Mouse (Mus musculus) limb, embryonic 15.5 days (tissue): ENCODE measurements at regions not wholly inside any gene's neighbourhood (a gene's known extent, or its start where the extent isn't known, plus 50 kb on each side); places are given as distances from the start of the nearest gene placed in this dataset.
A peak's percentile ranks its signal among the peaks of the same experiment; 100 is the strongest.

Experiments
- ATAC-seq: fragments of 200-750 bp; cut with Nextera tagmentation; 2 replicates; pipeline ENCODE4 v1.8.0; 2017; ENCODE audit warnings: low read depth, moderate TSS enrichment; ENCODE audit not compliant: insufficient number of reproducible peaks, low FRiP score, low TSS enrichment
- H3K27ac ChIP-seq: fragments of 300-500 bp; sonication (generic); 2 replicates; pipeline ENCODE4 v1.5.1; 2015; ENCODE audit warnings: moderate library complexity, mild to moderate bottlenecking, inconsistent platforms
- H3K27me3 ChIP-seq: fragments of 300-500 bp; sonication (generic); 2 replicates; pipeline ENCODE4 v1.6.1; 2015; ENCODE audit warnings: inconsistent platforms
- H3K36me3 ChIP-seq: fragments of 300-500 bp; sonication (generic); 2 replicates; pipeline ENCODE4 v1.6.1; 2015; ENCODE audit warnings: inconsistent platforms
- H3K4me1 ChIP-seq: fragments of 300-500 bp; sonication (generic); 2 replicates; pipeline ENCODE4 v1.6.1; 2015; ENCODE audit warnings: inconsistent platforms
- H3K4me2 ChIP-seq: fragments of 300-500 bp; sonication (generic); 2 replicates; pipeline ENCODE4 v1.6.1; 2015; ENCODE audit warnings: mild to moderate bottlenecking, inconsistent platforms
- H3K4me3 ChIP-seq: fragments of 300-500 bp; sonication (generic); 2 replicates; pipeline ENCODE4 v1.5.1; 2015; ENCODE audit warnings: mild to moderate bottlenecking, inconsistent platforms
- H3K9ac ChIP-seq: fragments of 300-500 bp; sonication (generic); 2 replicates; pipeline ENCODE4 v1.6.1; 2015; ENCODE audit warnings: inconsistent platforms
- H3K9me3 ChIP-seq: fragments of 300-500 bp; sonication (generic); 2 replicates; pipeline ENCODE4 v1.6.1; 2016; ENCODE audit warnings: inconsistent platforms
- WGBS: fragments of 180-500 bp; shearing (Covaris S2); methylation state at CpG from one replicate; pipeline ENCODE4 v1.1.7; 2015; 5-methylcytosine and 5-hydroxymethylcytosine counted together

DNA sequence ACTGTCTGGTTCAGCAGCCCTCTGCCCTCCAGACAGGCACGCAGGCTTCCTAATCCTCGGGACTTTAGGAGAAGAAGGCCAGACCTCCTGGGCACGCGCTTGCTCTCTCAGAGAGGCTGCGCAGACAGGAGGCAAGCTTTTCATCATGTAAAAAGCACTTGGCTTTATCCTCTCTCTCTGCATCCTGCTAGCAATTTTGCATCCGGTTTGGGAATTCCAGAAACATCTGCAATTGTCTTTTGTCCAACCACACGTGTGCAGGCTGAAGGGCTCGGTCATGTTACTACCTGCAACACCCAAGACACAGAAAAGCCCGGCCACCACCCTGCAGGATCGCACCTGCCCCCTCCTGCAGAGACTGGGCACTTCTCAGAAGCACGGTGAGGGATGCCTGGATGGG, 323.3 kb downstream of the Sox9 start:
- ATAC-seq = no peak
- Histone ChIP-seq H3K4me1 (peaks cover 56% of the 10 kb centered on the region), H3K9me3 (no peaks in the 10 kb centered on the region), H3K27me3 (no peaks in the 10 kb centered on the region), H3K4me2 (no peak overlapping the region), H3K9ac (no peak overlapping the region), H3K4me3 (no peak overlapping the region), H3K27ac (no peak overlapping the region), H3K36me3 (no peaks in the 10 kb centered on the region)
- WGBS = 46% methylated on average over 11 of the region's 11 CpGs

GRCm38 (mm10) chr11:113107205-113107844, 325.3 kb downstream of the Sox9 start:
- Histone ChIP-seq H3K9ac (no peak overlapping the region), H3K4me1 (peaks cover 46% of the 10 kb centered on the region), H3K36me3 (no peaks in the 10 kb centered on the region), H3K9me3 (no peaks in the 10 kb centered on the region), H3K4me2 (no peak overlapping the region), H3K4me3 (no peak overlapping the region), H3K27me3 (no peaks in the 10 kb centered on the region), H3K27ac (no peak overlapping the region)
- WGBS = 43% methylated on average over 16 of the region's 16 CpGs
- ATAC-seq = no peak

- Histone ChIP-seq H3K4me1 (peaks cover 47% of the 10 kb centered on the region), H3K9ac (no peak overlapping the region), H3K27me3 (no peaks in the 10 kb centered on the region), H3K4me3 (no peak overlapping the region), H3K27ac (no peak overlapping the region), H3K9me3 (no peaks in the 10 kb centered on the region), H3K36me3 (no peaks in the 10 kb centered on the region), H3K4me2 (no peak overlapping the region)
- ATAC-seq = no peak
- 54% methylated on average over 10 of the region's 10 CpGs for WGBS
Observed at GRCm38 (mm10) chr11:113107966-113108699, 326.1 kb downstream of the Sox9 start.

DNA sequence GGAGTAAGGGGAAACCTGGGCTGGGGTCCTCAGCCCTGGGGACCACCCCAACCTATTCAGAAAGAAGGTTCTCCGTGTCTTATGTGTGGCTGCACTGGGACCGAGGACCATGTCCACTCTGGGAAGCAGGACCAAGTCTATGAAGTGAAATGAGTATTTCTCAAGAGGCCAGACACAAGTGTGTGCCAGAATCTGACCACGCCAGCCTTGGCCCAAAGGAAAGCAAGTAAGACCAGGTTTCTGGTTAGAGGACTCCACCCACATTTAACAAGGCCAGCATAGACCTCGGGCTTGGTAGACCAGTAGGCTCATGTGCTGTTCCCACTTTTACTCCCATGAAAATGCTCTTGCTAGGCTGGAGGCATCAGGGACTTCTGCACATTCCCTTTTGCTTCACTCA, 327.1 kb downstream of the Sox9 start:
- 74% methylated on average over 4 of the region's 4 CpGs for WGBS
- no peaks in the 10 kb centered on the region for H3K27me3 ChIP-seq
- no peaks in the 10 kb centered on the region for H3K9me3 ChIP-seq
- no peak overlapping the region for H3K27ac ChIP-seq
- no peaks in the 10 kb centered on the region for H3K36me3 ChIP-seq
- no peak overlapping the region for H3K4me2 ChIP-seq
- no peak for ATAC-seq
- peaks cover 47% of the 10 kb centered on the region for H3K4me1 ChIP-seq
- H3K9ac ChIP-seq = no peak overlapping the region
- H3K4me3 ChIP-seq = no peak overlapping the region

DNA sequence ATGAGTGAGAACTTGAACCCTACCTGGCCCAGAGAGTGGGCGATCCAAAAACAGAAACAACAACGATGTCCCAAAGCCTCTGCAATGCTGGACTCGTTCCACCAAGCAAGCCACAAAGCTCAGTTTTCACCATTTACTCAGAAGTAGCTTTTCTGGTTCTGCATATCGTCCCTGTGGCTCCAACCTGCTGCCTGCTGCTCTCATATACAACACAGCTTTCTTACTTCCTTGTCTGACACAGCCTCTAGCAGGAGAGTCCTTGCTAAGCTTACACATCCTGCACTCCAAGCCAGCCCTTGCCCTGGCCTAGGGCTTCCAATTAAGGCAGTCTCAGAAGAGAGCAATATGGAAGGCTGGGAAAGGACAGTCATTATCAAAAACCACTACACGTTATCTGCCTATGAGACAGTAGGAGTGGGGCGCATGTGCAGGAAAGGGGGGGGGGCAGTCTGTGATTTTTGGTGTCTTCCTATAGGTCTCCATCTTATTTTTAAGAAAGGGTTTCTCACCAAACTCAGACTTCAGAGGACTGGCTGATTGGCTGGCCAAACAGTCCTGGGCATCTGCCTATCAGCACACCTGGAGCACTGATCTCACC, 331.3 kb downstream of the Sox9 start:
- ATAC-seq = no peak
- no peaks in the 10 kb centered on the region for H3K36me3 ChIP-seq
- no peak overlapping the region for H3K4me2 ChIP-seq
- H3K27me3 ChIP-seq = no peaks in the 10 kb centered on the region
- H3K27ac ChIP-seq = peak overlapping the region; percentile 33
- H3K4me1 ChIP-seq = peaks cover 23% of the 10 kb centered on the region
- no peak overlapping the region for H3K9ac ChIP-seq
- 60% methylated on average over 6 of the region's 6 CpGs for WGBS
- H3K9me3 ChIP-seq = no peaks in the 10 kb centered on the region
- no peak overlapping the region for H3K4me3 ChIP-seq

DNA sequence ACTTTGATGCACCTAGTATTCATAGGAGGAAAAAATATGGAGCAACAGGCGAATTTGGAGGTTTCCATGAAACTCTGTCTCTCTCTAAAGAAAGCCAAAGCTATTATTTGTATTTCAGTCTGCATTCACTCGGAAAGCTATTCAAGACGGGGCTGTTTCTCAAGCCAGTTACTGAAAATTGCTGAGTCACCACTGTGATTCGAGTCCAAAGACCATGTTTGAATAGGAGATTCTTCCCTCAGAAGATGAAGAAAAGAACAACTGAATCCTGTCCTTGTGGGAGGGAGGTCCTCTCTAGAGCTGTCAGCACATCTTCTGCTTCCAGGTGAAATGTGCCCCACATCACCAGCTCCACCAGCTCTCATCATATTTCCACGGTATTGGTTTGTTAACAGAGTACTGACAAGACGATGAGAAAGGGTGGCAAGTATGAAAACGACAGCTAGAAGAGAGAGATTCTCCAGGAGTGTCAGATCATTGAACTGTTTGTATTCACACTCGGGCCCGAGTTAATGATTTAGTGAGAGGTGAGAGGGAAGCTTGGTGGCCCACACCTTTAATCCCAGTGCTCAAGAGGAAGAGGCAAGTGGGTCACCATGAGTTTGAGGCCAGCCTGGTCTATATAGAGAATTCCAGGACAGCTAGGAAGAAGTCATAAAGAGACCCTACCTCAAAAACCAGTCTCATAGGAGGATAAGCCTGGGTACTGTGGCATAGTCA, 335.3 kb downstream of the Sox9 start:
- Histone ChIP-seq H3K9me3 (no peaks in the 10 kb centered on the region), H3K4me3 (no peak overlapping the region), H3K4me2 (no peak overlapping the region), H3K27ac (no peak overlapping the region), H3K27me3 (no peaks in the 10 kb centered on the region), H3K36me3 (no peaks in the 10 kb centered on the region), H3K4me1 (peaks cover 37% of the 10 kb centered on the region), H3K9ac (no peak overlapping the region)
- ATAC-seq = no peak
- WGBS = 85% methylated on average over 9 of the region's 9 CpGs

GRCm38 (mm10) chr11:113120570-113120969, 338.5 kb downstream of the Sox9 start:
- Histone ChIP-seq H3K9me3 (no peaks in the 10 kb centered on the region), H3K27ac (peak overlapping the region; percentile 63), H3K4me1 (peaks cover 23% of the 10 kb centered on the region), H3K4me3 (no peak overlapping the region), H3K36me3 (no peaks in the 10 kb centered on the region), H3K4me2 (0 out of 2 replicates have a peak overlapping the region, but pooled peaks have one; percentile 20), H3K9ac (no peak overlapping the region), H3K27me3 (no peaks in the 10 kb centered on the region)
- 31% methylated on average over 6 of the region's 6 CpGs for whole genome bisulfite sequencing
- no peak for ATAC-seq

GRCm38 (mm10) chr11:113121307-113121706, 339.3 kb downstream of the Sox9 start:
- H3K4me3 ChIP-seq = no peak overlapping the region
- H3K9ac ChIP-seq = no peak overlapping the region
- peak overlapping the region; percentile 63 for H3K27ac ChIP-seq
- no peaks in the 10 kb centered on the region for H3K36me3 ChIP-seq
- 33% methylated on average over 12 of the region's 12 CpGs for WGBS
- H3K4me1 ChIP-seq = peaks cover 23% of the 10 kb centered on the region
- H3K27me3 ChIP-seq = no peaks in the 10 kb centered on the region
- H3K9me3 ChIP-seq = no peaks in the 10 kb centered on the region
- peak; percentile 84 for ATAC-seq
- peak overlapping the region; percentile 20; the same call in 1 of the 2 replicates for H3K4me2 ChIP-seq

- no peak for ATAC-seq
- WGBS = 32% methylated on average over 9 of the region's 9 CpGs
- Histone ChIP-seq H3K4me1 (peaks cover 23% of the 10 kb centered on the region), H3K4me2 (no peak overlapping the region), H3K9me3 (no peaks in the 10 kb centered on the region), H3K9ac (no peak overlapping the region), H3K36me3 (no peaks in the 10 kb centered on the region), H3K4me3 (no peak overlapping the region), H3K27me3 (no peaks in the 10 kb centered on the region), H3K27ac (peak overlapping the region; percentile 40; the same call in 1 of the 2 replicates)
Observed at GRCm38 (mm10) chr11:113122137-113122536, 340.1 kb downstream of the Sox9 start.

DNA sequence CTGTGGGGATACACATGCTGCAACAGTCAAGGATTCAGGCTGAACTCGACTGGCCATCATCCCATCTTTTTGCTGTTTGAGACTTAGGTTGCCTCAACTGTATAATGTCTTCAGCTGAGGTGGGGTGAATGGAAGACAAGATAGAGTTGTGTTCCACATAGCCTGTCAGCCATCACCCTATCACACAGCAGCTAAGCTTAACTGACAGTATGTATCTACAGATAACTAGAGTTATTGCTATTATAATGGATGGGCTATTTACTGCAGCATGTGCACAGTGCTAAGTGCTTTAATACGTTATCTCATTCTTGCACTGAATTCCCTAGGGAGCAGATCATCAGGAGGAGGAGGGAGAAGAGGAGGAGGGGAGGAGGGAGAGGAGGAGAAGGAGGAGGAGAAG, 340.9 kb downstream of the Sox9 start:
- Histone ChIP-seq H3K4me3 (no peak overlapping the region), H3K27ac (no peak overlapping the region), H3K36me3 (no peaks in the 10 kb centered on the region), H3K4me2 (no peak overlapping the region), H3K9ac (no peak overlapping the region), H3K27me3 (no peaks in the 10 kb centered on the region), H3K9me3 (no peaks in the 10 kb centered on the region), H3K4me1 (peaks cover 23% of the 10 kb centered on the region)
- ATAC-seq = no peak
- 54% methylated on average over 2 of the region's 2 CpGs for WGBS

DNA sequence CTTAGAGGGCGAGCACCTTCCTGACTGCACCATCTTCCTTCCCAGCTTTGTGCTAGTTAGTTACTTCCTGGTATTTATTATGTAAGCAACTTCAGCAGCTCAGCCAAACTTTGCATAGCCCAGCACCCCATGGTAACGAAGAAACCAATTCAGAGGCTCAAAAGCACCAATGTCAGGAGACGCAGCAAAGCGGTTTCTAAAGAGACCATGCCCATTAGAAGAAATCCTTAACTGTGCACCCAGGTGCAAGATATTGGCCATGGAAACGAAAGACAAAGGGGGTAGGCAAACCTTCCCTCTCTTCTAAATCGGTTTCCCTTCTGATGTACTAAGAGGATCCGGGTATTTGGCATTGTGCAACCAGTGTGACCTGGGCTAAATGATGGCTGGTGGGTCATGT, 343.8 kb downstream of the Sox9 start:
- Histone ChIP-seq H3K4me2 (no peak overlapping the region), H3K27ac (no peak overlapping the region), H3K36me3 (no peaks in the 10 kb centered on the region), H3K27me3 (no peaks in the 10 kb centered on the region), H3K9me3 (no peaks in the 10 kb centered on the region), H3K4me3 (no peak overlapping the region), H3K9ac (no peak overlapping the region), H3K4me1 (peaks cover 21% of the 10 kb centered on the region)
- 81% methylated on average over 7 of the region's 7 CpGs for WGBS
- no peak for ATAC-seq

DNA sequence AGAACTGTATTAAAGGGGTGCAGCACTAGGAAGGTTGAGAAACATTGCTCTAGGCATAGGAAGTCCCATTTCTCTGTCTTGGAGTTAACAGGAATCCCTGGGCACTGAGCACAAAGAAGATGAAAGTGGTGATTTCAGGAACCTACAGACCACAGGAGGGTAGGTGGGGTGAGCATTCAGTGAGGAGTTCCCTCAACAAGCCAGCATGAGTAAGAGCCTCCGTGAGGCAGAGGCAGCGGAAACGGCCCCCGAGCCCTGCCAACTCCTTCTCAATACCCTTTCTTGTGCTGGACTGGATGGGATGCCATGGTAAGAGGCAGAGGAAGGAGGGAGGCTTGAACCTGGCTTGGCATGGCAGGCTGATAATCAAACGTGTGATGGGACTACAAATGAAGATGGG, 347.2 kb downstream of the Sox9 start:
- no peak for ATAC-seq
- H3K4me3 ChIP-seq = no peak overlapping the region
- H3K4me1 ChIP-seq = peaks cover 18% of the 10 kb centered on the region; the same call in 1 of the 2 replicates
- no peaks in the 10 kb centered on the region for H3K27me3 ChIP-seq
- H3K9ac ChIP-seq = no peak overlapping the region
- no peaks in the 10 kb centered on the region for H3K9me3 ChIP-seq
- H3K36me3 ChIP-seq = no peaks in the 10 kb centered on the region
- H3K27ac ChIP-seq = no peak overlapping the region
- 88% methylated on average over 5 of the region's 5 CpGs for WGBS
- H3K4me2 ChIP-seq = no peak overlapping the region
